Comparison of ENCODE assay signal across 8 mouse cellular contexts in genomic region chr7:67910947-67911346, GRCm38 (mm10). TPM values are rescaled to one million over a fixed set of nuclear protein-coding genes. Genes with fewer than 3 reads are reported as not detected.
DNase-seq lines count a peak whose midpoint lies in the region; ATAC-seq and TF ChIP-seq lines count a peak whose summit lies in the region.

No protein-coding gene starts in this region.

- H3K36me3 ChIP-seq in forebrain, embryonic 14.5 days (ENCODE audit: control insufficient read depth, insufficient read depth, low read length): no peaks in the 10 kb centered on the region
- no peaks in the 10 kb centered on the region for H3K36me3 ChIP-seq in limb, embryonic 15.5 days
- H3K36me3 ChIP-seq in stomach, embryonic 14.5 days (ENCODE audit: control insufficient read depth, insufficient read depth, low read length): no peaks in the 10 kb centered on the region

- DNase-seq in layer of hippocampus, adult 2 months (ENCODE audit: low spot score in 2 of 2): no peak
- DNase-seq in layer of hippocampus, adult 9-11 months: no peak
- DNase-seq in forebrain, embryonic 14.5 days (ENCODE audit: low spot score): peak; percentile 31
- DNase-seq in frontal cortex, postnatal 36 days (ENCODE audit: low spot score in 2 of 2): no peak
- no peak for DNase-seq in left cerebral cortex, adult 9 months (ENCODE audit: low spot score in 2 of 2)
- DNase-seq in right cerebral cortex, postnatal 14 days: no peak

- peak overlapping the region; percentile 30; the same call in 1 of the 2 replicates for H3K9ac ChIP-seq in forebrain, embryonic 14.5 days (ENCODE audit: low read length)
- no peak overlapping the region for H3K9ac ChIP-seq in limb, embryonic 15.5 days
- no peak overlapping the region for H3K9ac ChIP-seq in stomach, embryonic 14.5 days (replicated peaks; ENCODE audit: low read depth, low read length)

- no peaks in the 10 kb centered on the region for H3K9me3 ChIP-seq in forebrain, embryonic 14.5 days (replicated peaks; ENCODE audit: control insufficient read depth, low read length)
- H3K9me3 ChIP-seq in limb, embryonic 15.5 days: no peaks in the 10 kb centered on the region
- H3K9me3 ChIP-seq in stomach, embryonic 14.5 days (ENCODE audit: control insufficient read depth, low read depth, low read length): no peaks in the 10 kb centered on the region

- peaks cover 6% of the 10 kb centered on the region; the same call in 1 of the 2 replicates for H3K4me1 ChIP-seq in forebrain, embryonic 14.5 days (ENCODE audit: control insufficient read depth, insufficient read depth, low read length)
- H3K4me1 ChIP-seq in limb, embryonic 15.5 days: peaks cover 17% of the 10 kb centered on the region; the same call in 1 of the 2 replicates
- no peaks in the 10 kb centered on the region for H3K4me1 ChIP-seq in stomach, embryonic 14.5 days (ENCODE audit: control insufficient read depth, insufficient read depth, low read length)

- H3K27me3 ChIP-seq in forebrain, embryonic 14.5 days (replicated peaks; ENCODE audit: control insufficient read depth, insufficient read depth, low read length): no peaks in the 10 kb centered on the region
- H3K27me3 ChIP-seq in limb, embryonic 15.5 days: no peaks in the 10 kb centered on the region
- no peaks in the 10 kb centered on the region for H3K27me3 ChIP-seq in stomach, embryonic 14.5 days (ENCODE audit: control insufficient read depth, insufficient read depth, low read length)

- peak overlapping the region; percentile 37 for H3K4me2 ChIP-seq in forebrain, embryonic 14.5 days (ENCODE audit: low read length)
- peak overlapping the region; percentile 31 for H3K4me2 ChIP-seq in limb, embryonic 15.5 days
- peak overlapping the region; percentile 19 for H3K4me2 ChIP-seq in stomach, embryonic 14.5 days (replicated peaks; ENCODE audit: low read depth, low read length)

- 0 out of 2 replicates have a peak overlapping the region, but pooled peaks have one; percentile 61 for H3K27ac ChIP-seq in layer of hippocampus, adult 2 months
- H3K27ac ChIP-seq in forebrain, embryonic 14.5 days (ENCODE audit: low read depth, low read length): no peak overlapping the region
- peak overlapping the region; percentile 85 for H3K27ac ChIP-seq in limb, embryonic 15.5 days
- peak overlapping the region; percentile 79 for H3K27ac ChIP-seq in stomach, embryonic 14.5 days (ENCODE audit: low read length)

- TF ChIP-seq CTCF in layer of hippocampus, adult 2 months (conservative IDR thresholded peaks at IDR 0.05): no peak

- WGBS in forebrain, embryonic 14.5 days: 17% methylated on average over 3 of the region's 3 CpGs
- 16% methylated on average over 3 of the region's 3 CpGs for WGBS in limb, embryonic 15.5 days
- 9% methylated on average over 3 of the region's 3 CpGs for WGBS in stomach, embryonic 14.5 days

- peak; percentile 58 for ATAC-seq in forebrain, embryonic 14.5 days
- peak; percentile 40; the same call in 1 of the 2 replicates for ATAC-seq in limb, embryonic 15.5 days (ENCODE audit: insufficient number of reproducible peaks, low FRiP score, low TSS enrichment, low read depth)
- ATAC-seq in stomach, embryonic 14.5 days (ENCODE audit: insufficient number of reproducible peaks, insufficient read depth, low FRiP score, low read depth): peak; percentile 69; the same call in 1 of the 2 replicates

- H3K4me3 ChIP-seq in layer of hippocampus, adult 2 months: no peak overlapping the region; the same call in 1 of the 2 replicates
- peak overlapping the region; percentile 1; the same call in 1 of the 2 replicates for H3K4me3 ChIP-seq in forebrain, embryonic 14.5 days (ENCODE audit: low read depth, low read length)
- peak overlapping the region; percentile 18 for H3K4me3 ChIP-seq in limb, embryonic 15.5 days
- H3K4me3 ChIP-seq in stomach, embryonic 14.5 days (ENCODE audit: low read depth, low read length): no peak overlapping the region

RNA-seq across cellular contexts. Expression of gene Igf1r, which starts 41.7 kb away (rescaled TPM):
- total RNA-seq in layer of hippocampus, adult 2 months (2021): 10 to 100 TPM; 47.5 to 47.8 TPM
- 16.3 and 19.1 TPM in 2 replicates for polyA plus RNA-seq in forebrain, embryonic 14.5 days (2014; fragmentation: Nextera tagmentation; extraction: Ambion mirVana)
- 22.1 and 26.3 TPM in 2 replicates for polyA plus RNA-seq in limb, embryonic 15.5 days (2015; fragmentation: Nextera tagmentation; extraction: Ambion mirVana)
- 23.0 and 23.2 TPM in 2 replicates for polyA plus RNA-seq in stomach, embryonic 14.5 days (2014; fragmentation: Nextera tagmentation; extraction: Ambion mirVana)

Comparison
In these comparisons a context has a peak if more than half of its experiments do, and no peak if none do; other contexts are left out.
1. H3K4me3 ChIP-seq: peak in forebrain, embryonic 14.5 days (single experiment) and limb, embryonic 15.5 days (single experiment); none in layer of hippocampus, adult 2 months (single experiment) and stomach, embryonic 14.5 days (single experiment).
2. Peak in every context shown above with its lines, with median percentiles within 50 percentile points of each other: ATAC-seq and H3K4me2 ChIP-seq.